Mouse (Mus musculus) midbrain, embryonic 14.5 days (tissue): ENCODE data around the gene Klhl36. TPM values are rescaled to one million over a fixed set of nuclear protein-coding genes. Genes with fewer than 3 reads are reported as not detected.

Source experiments
- ATAC-seq: fragments of 200-750 bp; cut with Nextera tagmentation; 2 replicates; pipeline ENCODE4 v1.8.0; 2017; ENCODE audit warnings: moderate number of reproducible peaks, moderate library complexity; ENCODE audit not compliant: low FRiP score, low TSS enrichment
- DNase-seq: peaks from one replicate; pipeline ENCODE4 v3.0.0-alpha.2; 2015
- H3K27ac ChIP-seq: fragments of 300-500 bp; sonication (generic); replicated peaks from 2 replicates; pipeline ENCODE4 v1.5.1; 2014; ENCODE audit warnings: mild to moderate bottlenecking, low read depth, low read length, moderate library complexity
- H3K27me3 ChIP-seq: fragments of 300-500 bp; sonication (generic); 2 replicates; pipeline ENCODE4 v1.6.1; 2014; ENCODE audit warnings: low read length, control low read depth, mixed read lengths; ENCODE audit not compliant: control insufficient read depth, insufficient read depth
- H3K36me3 ChIP-seq: fragments of 300-500 bp; sonication (generic); 2 replicates; pipeline ENCODE4 v1.6.1; 2014; ENCODE audit warnings: low read length, control low read depth; ENCODE audit not compliant: control insufficient read depth, insufficient read depth
- H3K4me1 ChIP-seq: fragments of 300-500 bp; sonication (generic); 2 replicates; pipeline ENCODE4 v1.6.1; 2014; ENCODE audit warnings: mild to moderate bottlenecking, antibody characterized with exemption, low read length, control low read depth; ENCODE audit not compliant: control insufficient read depth, insufficient read depth
- H3K4me2 ChIP-seq: fragments of 300-500 bp; sonication (generic); 2 replicates; pipeline ENCODE4 v1.6.1; 2014; ENCODE audit warnings: mild to moderate bottlenecking, low read length, moderate library complexity
- H3K4me3 ChIP-seq: fragments of 300-500 bp; sonication (generic); replicated peaks from 2 replicates; pipeline ENCODE4 v1.5.1; 2014; ENCODE audit warnings: low read depth, low read length
- H3K9ac ChIP-seq: fragments of 300-500 bp; sonication (generic); replicated peaks from 2 replicates; pipeline ENCODE4 v1.6.1; 2014; ENCODE audit warnings: mild to moderate bottlenecking, low read length, moderate library complexity
- H3K9me3 ChIP-seq: fragments of 300-500 bp; sonication (generic); 2 replicates; pipeline ENCODE4 v1.6.1; 2016; ENCODE audit warnings: low read length, control low read depth, mixed read lengths; ENCODE audit not compliant: control insufficient read depth
- WGBS: fragments of 180-500 bp; shearing (Covaris S2); extraction: QIAGEN DNeasy Blood & Tissue Kit; methylation state at CpG from one replicate; pipeline ENCODE4 v1.1.7; 2014; 5-methylcytosine and 5-hydroxymethylcytosine counted together
- polyA plus RNA-seq: library from polyadenylated mRNA; unstranded; fragments of >200 nt; fragmentation: Nextera tagmentation; extraction: Ambion mirVana; gene quantifications from 2 replicates; pipeline ENCODE4 v1.2.1, GENCODE M21; 2014

Klhl36 gene
- polyA plus RNA-seq, 1 experiment from 2014 or later = 14.0 TPM

GRCm38 (mm10) chr8:119901952-119902351 is 39.9 kb downstream of the Klhl36 start:
- DNase-seq (no peak), ATAC-seq (no peak)
- H3K27me3 ChIP-seq = peaks cover 16% of the 10 kb centered on the region
- H3K9me3 ChIP-seq = no peaks in the 10 kb centered on the region
- WGBS = 82% methylated on average over 8 of the region's 8 CpGs
- no peak overlapping the region for H3K27ac ChIP-seq
- no peak overlapping the region for H3K9ac ChIP-seq
- no peaks in the 10 kb centered on the region for H3K4me1 ChIP-seq
- H3K4me2 ChIP-seq = no peak overlapping the region
- H3K36me3 ChIP-seq = no peaks in the 10 kb centered on the region
- no peak overlapping the region for H3K4me3 ChIP-seq

GRCm38 (mm10) chr8:119904323-119904911 is 42.4 kb downstream of the Klhl36 start:
- Histone ChIP-seq H3K9me3 (no peaks in the 10 kb centered on the region), H3K4me2 (no peak overlapping the region), H3K9ac (no peak overlapping the region), H3K36me3 (no peaks in the 10 kb centered on the region), H3K4me3 (no peak overlapping the region), H3K27ac (no peak overlapping the region), H3K4me1 (no peaks in the 10 kb centered on the region), H3K27me3 (no peaks in the 10 kb centered on the region)
- ATAC-seq = no peak
- WGBS = 64% methylated on average over 12 of the region's 12 CpGs
- no peak for DNase-seq

DNA sequence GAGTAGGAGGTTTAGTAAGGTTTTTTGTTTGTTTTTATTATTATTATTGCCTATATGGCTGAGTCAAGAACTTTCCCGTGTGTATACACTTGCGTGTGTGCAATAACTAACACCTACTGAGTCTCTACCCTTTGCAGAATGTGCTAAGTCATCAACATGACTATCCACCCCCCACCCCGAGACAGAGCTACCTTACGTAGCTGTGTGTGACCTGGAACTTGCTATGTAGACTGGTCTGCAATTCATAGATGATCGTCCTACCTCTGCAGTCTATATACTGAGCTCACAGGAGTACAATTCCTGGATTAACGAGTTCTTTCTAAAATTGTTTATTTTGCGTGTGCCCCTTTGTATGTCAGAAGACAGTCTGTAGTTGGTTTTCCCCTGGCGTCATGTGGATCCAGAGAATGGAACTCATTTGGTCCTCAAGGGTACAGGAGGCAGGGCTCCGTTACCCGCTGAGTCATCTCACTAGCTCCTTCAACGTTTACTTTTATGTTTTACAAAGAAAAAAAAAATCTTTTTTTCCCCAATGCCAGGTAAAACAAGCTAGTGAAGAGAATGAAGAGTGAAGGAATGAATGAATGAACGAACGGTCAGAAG is 48.0 kb downstream of the Klhl36 start, which contains the start of gene Usp10:
Usp10 (plus strand) TSS at position 417 of the 603 bp plus-strand sequence.
- no peak for DNase-seq
- Histone ChIP-seq H3K9me3 (no peaks in the 10 kb centered on the region), H3K9ac (peak within 1 kb of the TSS; percentile 84), H3K27me3 (no peaks in the 10 kb centered on the region), H3K4me2 (peak within 1 kb of the TSS; percentile 85), H3K27ac (peak within 1 kb of the TSS; percentile 95), H3K4me1 (peaks cover 41% of the 10 kb centered on the region), H3K36me3 (no peaks in the 10 kb centered on the region), H3K4me3 (peak within 1 kb of the TSS; percentile 80)
- 25% methylated on average over 13 of the region's 13 CpGs for WGBS
- ATAC-seq = no peak

- WGBS = under 1% methylated on average over 96 of the region's 97 CpGs
- Histone ChIP-seq H3K36me3 (no peaks in the 10 kb centered on the region), H3K4me3 (peak within 1 kb of the TSS; percentile 80), H3K4me2 (peak within 1 kb of the TSS; percentile 85), H3K4me1 (peaks cover 42% of the 10 kb centered on the region), H3K27me3 (no peaks in the 10 kb centered on the region), H3K27ac (peak within 1 kb of the TSS; percentile 95), H3K9me3 (no peaks in the 10 kb centered on the region), H3K9ac (peak within 1 kb of the TSS; percentile 84)
- ATAC-seq (peak; percentile 95), DNase-seq (peak; percentile 96)
Measured at GRCm38 (mm10) chr8:119910547-119911257, 48.6 kb downstream of the Klhl36 start, which contains the start of gene Gm20388. Gene Gm20388, plus strand, starts transcription at chr8:119910841.

GRCm38 (mm10) chr8:119911258-119911962 is 49.3 kb downstream of the Klhl36 start:
- peak; percentile 51; the same call in 1 of the 2 replicates for ATAC-seq
- H3K4me3 ChIP-seq = peak overlapping the region; percentile 80
- peak overlapping the region; percentile 84 for H3K9ac ChIP-seq
- WGBS = under 1% methylated on average over 30 of the region's 30 CpGs
- peak overlapping the region; percentile 95 for H3K27ac ChIP-seq
- no peaks in the 10 kb centered on the region for H3K27me3 ChIP-seq
- peaks cover 42% of the 10 kb centered on the region for H3K4me1 ChIP-seq
- no peaks in the 10 kb centered on the region for H3K9me3 ChIP-seq
- DNase-seq = no peak
- H3K36me3 ChIP-seq = no peaks in the 10 kb centered on the region
- H3K4me2 ChIP-seq = peak overlapping the region; percentile 85

DNA sequence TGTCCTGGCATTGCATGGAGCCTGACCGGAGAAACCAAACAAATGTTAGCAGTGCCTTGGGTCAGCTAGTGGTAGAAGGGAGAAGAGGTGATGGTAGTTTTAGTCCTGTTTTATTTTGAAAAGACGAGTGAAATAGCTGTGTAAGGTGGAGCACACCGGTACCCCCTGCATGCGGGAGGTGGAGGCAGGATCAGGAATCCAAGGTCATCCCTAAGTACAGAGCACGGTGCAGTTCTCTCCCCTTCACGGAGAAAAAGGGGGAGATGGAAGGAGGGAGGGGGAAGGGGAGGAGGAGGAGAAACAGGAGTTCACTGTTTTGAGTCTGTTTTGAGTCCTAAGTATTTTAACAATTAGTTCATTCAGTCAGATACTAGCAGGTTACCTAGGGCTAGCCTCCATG is 50.6 kb downstream of the Klhl36 start:
- Histone ChIP-seq H3K36me3 (no peaks in the 10 kb centered on the region), H3K4me3 (0 out of 2 replicates have a peak overlapping the region, but pooled peaks have one; percentile 80), H3K9ac (no peak overlapping the region), H3K4me2 (peak overlapping the region; percentile 85), H3K27ac (no peak overlapping the region), H3K9me3 (no peaks in the 10 kb centered on the region), H3K4me1 (peaks cover 42% of the 10 kb centered on the region), H3K27me3 (no peaks in the 10 kb centered on the region)
- DNase-seq (no peak), ATAC-seq (no peak)
- WGBS = 42% methylated on average over 6 of the region's 6 CpGs

- H3K4me3 ChIP-seq = no peak overlapping the region
- H3K4me1 ChIP-seq = peaks cover 42% of the 10 kb centered on the region
- DNase-seq (no peak), ATAC-seq (no peak)
- no peaks in the 10 kb centered on the region for H3K9me3 ChIP-seq
- H3K9ac ChIP-seq = no peak overlapping the region; the same call in 1 of the 2 replicates
- H3K27ac ChIP-seq = no peak overlapping the region
- H3K27me3 ChIP-seq = no peaks in the 10 kb centered on the region
- peak overlapping the region; percentile 85 for H3K4me2 ChIP-seq
- H3K36me3 ChIP-seq = 0 out of 2 replicates have a peak, but pooled peaks cover 3% of the 10 kb centered on the region
- WGBS = 77% methylated on average over 3 of the region's 3 CpGs
Measured at GRCm38 (mm10) chr8:119913181-119913580, 51.1 kb downstream of the Klhl36 start.

DNA sequence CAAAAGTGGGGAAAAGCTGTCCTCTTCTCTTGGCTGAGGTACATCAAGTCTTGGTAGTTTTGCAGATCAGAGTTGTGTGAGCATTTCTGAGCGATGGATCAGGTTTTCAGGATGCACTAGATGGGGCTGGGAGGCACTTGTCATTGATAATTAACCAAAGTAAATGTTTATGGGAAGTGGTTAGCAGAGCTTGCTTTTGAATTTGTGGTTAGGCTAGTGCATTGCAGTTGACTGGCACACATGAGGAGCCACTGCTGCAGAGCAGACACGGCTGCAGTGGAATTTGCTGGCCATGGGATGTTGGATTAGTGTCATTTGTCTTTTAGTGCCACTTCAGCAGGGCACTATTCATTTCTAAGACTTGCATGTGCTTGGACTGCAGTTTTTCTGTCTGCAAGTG is 52.1 kb downstream of the Klhl36 start:
- Histone ChIP-seq H3K4me3 (no peak overlapping the region), H3K9me3 (no peaks in the 10 kb centered on the region), H3K27me3 (no peaks in the 10 kb centered on the region), H3K9ac (no peak overlapping the region), H3K4me2 (no peak overlapping the region), H3K4me1 (peaks cover 42% of the 10 kb centered on the region), H3K27ac (no peak overlapping the region), H3K36me3 (0 out of 2 replicates have a peak, but pooled peaks cover 5% of the 10 kb centered on the region)
- 53% methylated on average over 2 of the region's 2 CpGs for WGBS
- no peak for ATAC-seq
- no peak for DNase-seq
